Mouse (Mus musculus) kidney, postnatal 0 days (tissue): ENCODE measurements around the gene Igflr1. TPM values are rescaled to one million over a fixed set of nuclear protein-coding genes. Genes with fewer than 3 reads are reported as not detected.
A peak's percentile ranks its signal among the peaks of the same experiment; 100 is the strongest.

ENCODE experiments used
- ATAC-seq: fragments of 200-750 bp; cut with Nextera tagmentation; replicated peaks from 2 replicates; pipeline ENCODE4 v1.8.0; 2017; ENCODE audit warnings: low read depth, moderate number of reproducible peaks, moderate TSS enrichment, moderate library complexity; ENCODE audit not compliant: low FRiP score
- DNase-seq: peaks from one replicate; pipeline ENCODE4 v3.0.0-alpha.2; 2016; ENCODE audit warnings: low spot score
- H3K27ac ChIP-seq: fragments of 300-500 bp; sonication (generic); 2 replicates; pipeline ENCODE4 v1.5.1; 2014; ENCODE audit warnings: mild to moderate bottlenecking
- H3K27me3 ChIP-seq: fragments of 300-500 bp; sonication (generic); 2 replicates; pipeline ENCODE4 v1.6.1; 2014; ENCODE audit warnings: low read length, mixed read lengths; ENCODE audit not compliant: insufficient read depth
- H3K36me3 ChIP-seq: fragments of 300-500 bp; sonication (generic); 2 replicates; pipeline ENCODE4 v1.6.1; 2014; ENCODE audit warnings: low read length, mixed read lengths; ENCODE audit not compliant: insufficient read depth
- H3K4me1 ChIP-seq: fragments of 300-500 bp; sonication (generic); replicated peaks from 2 replicates; pipeline ENCODE4 v1.6.1; 2014; ENCODE audit warnings: antibody characterized with exemption, low read length, mixed read lengths; ENCODE audit not compliant: insufficient read depth
- H3K4me2 ChIP-seq: fragments of 300-500 bp; sonication (generic); 2 replicates; pipeline ENCODE4 v1.6.1; 2014; ENCODE audit warnings: mild to moderate bottlenecking, low read length, moderate library complexity, mixed read lengths
- H3K4me3 ChIP-seq: fragments of 300-500 bp; sonication (generic); replicated peaks from 2 replicates; pipeline ENCODE4 v1.5.1; 2014; ENCODE audit warnings: low read depth, low read length
- H3K9ac ChIP-seq: fragments of 300-500 bp; sonication (generic); 2 replicates; pipeline ENCODE4 v1.6.1; 2014; ENCODE audit warnings: low read depth, low read length
- H3K9me3 ChIP-seq: fragments of 300-500 bp; sonication (generic); replicated peaks from 2 replicates; pipeline ENCODE4 v1.6.1; 2016; ENCODE audit warnings: low read length, inconsistent platforms, mixed read lengths
- CTCF ChIP-seq: IDR thresholded peaks from 2 replicates; pipeline ENCODE4 v1.5.1; 2016; ENCODE audit warnings: antibody characterized with exemption, low read depth, mild to moderate bottlenecking, moderate library complexity
- WGBS: fragments of 180-500 bp; shearing (Covaris S2); extraction: QIAGEN DNeasy Blood & Tissue Kit; methylation state at CpG from one replicate; pipeline ENCODE4 v1.1.7; 2014; 5-methylcytosine and 5-hydroxymethylcytosine counted together
- polyA plus RNA-seq: library from polyadenylated mRNA; unstranded; fragments of >200 nt; fragmentation: Nextera tagmentation; extraction: Ambion mirVana; gene quantifications from 2 replicates; pipeline ENCODE4 v1.2.1, GENCODE M21; 2015

The Igflr1 gene
- polyA plus RNA-seq, 1 experiment from 2014 or later, result 2.5 TPM

- H3K36me3 ChIP-seq, result peaks cover 36% of the 10 kb centered on the region
- peak overlapping the region; percentile 36 for H3K4me2 ChIP-seq
- H3K4me3 ChIP-seq, result no peak overlapping the region
- WGBS, result 20% methylated on average over 10 of the region's 10 CpGs
- ATAC-seq, result peak; percentile 27; the same call in 1 of the 2 replicates
- H3K27me3 ChIP-seq, result no peaks in the 10 kb centered on the region
- TF ChIP-seq CTCF, result no peak
- peak; percentile 56 for DNase-seq
- H3K27ac ChIP-seq, result peak overlapping the region; percentile 51; the same call in 1 of the 2 replicates
- peak overlapping the region; percentile 46; the same call in 1 of the 2 replicates for H3K9ac ChIP-seq
- peaks cover 15% of the 10 kb centered on the region; the same call in 1 of the 2 replicates for H3K4me1 ChIP-seq
- no peaks in the 10 kb centered on the region for H3K9me3 ChIP-seq
Observed at GRCm38 (mm10) chr7:30525954-30526353, 39.3 kb upstream of the Igflr1 start.

- Histone ChIP-seq H3K27me3 (no peaks in the 10 kb centered on the region), H3K9ac (peak overlapping the region; percentile 46; the same call in 1 of the 2 replicates), H3K4me1 (peaks cover 15% of the 10 kb centered on the region; the same call in 1 of the 2 replicates), H3K4me2 (peak overlapping the region; percentile 36), H3K27ac (peak overlapping the region; percentile 51; the same call in 1 of the 2 replicates), H3K9me3 (no peaks in the 10 kb centered on the region), H3K4me3 (no peak overlapping the region), H3K36me3 (peaks cover 36% of the 10 kb centered on the region)
- WGBS, result 18% methylated on average over 17 of the region's 17 CpGs
- ATAC-seq (0 out of 2 replicates have a peak, but pooled peaks have one; percentile 11), DNase-seq (no peak)
- no peak for TF ChIP-seq CTCF
Observed at GRCm38 (mm10) chr7:30526399-30526798, 38.8 kb upstream of the Igflr1 start.

GRCm38 (mm10) chr7:30526981-30527380, 38.2 kb upstream of the Igflr1 start:
- TF ChIP-seq CTCF, result no peak
- no peak overlapping the region for H3K27ac ChIP-seq
- H3K4me2 ChIP-seq, result no peak overlapping the region; the same call in 1 of the 2 replicates
- H3K9me3 ChIP-seq, result no peaks in the 10 kb centered on the region
- H3K4me3 ChIP-seq, result no peak overlapping the region
- H3K27me3 ChIP-seq, result no peaks in the 10 kb centered on the region
- peaks cover 36% of the 10 kb centered on the region for H3K36me3 ChIP-seq
- peak; percentile 19; the same call in 1 of the 2 replicates for ATAC-seq
- 67% methylated on average over 14 of the region's 14 CpGs for WGBS
- DNase-seq, result no peak
- H3K4me1 ChIP-seq, result peaks cover 15% of the 10 kb centered on the region; the same call in 1 of the 2 replicates
- peak overlapping the region; percentile 46; the same call in 1 of the 2 replicates for H3K9ac ChIP-seq

- 79% methylated on average over 9 of the region's 9 CpGs for WGBS
- ATAC-seq (no peak), DNase-seq (no peak)
- peaks cover 21% of the 10 kb centered on the region; the same call in 1 of the 2 replicates for H3K36me3 ChIP-seq
- H3K4me1 ChIP-seq, result peaks cover 13% of the 10 kb centered on the region; the same call in 1 of the 2 replicates
- H3K27me3 ChIP-seq, result no peaks in the 10 kb centered on the region
- no peak for TF ChIP-seq CTCF
- no peaks in the 10 kb centered on the region for H3K9me3 ChIP-seq
- H3K27ac ChIP-seq, result no peak overlapping the region
- no peak overlapping the region for H3K4me2 ChIP-seq
- no peak overlapping the region for H3K4me3 ChIP-seq
- H3K9ac ChIP-seq, result no peak overlapping the region
Observed at GRCm38 (mm10) chr7:30531291-30531815, 33.9 kb upstream of the Igflr1 start.

- Histone ChIP-seq H3K4me3 (no peak overlapping the region), H3K9ac (no peak overlapping the region), H3K27me3 (no peaks in the 10 kb centered on the region), H3K27ac (no peak overlapping the region), H3K4me1 (peaks cover 7% of the 10 kb centered on the region; the same call in 1 of the 2 replicates), H3K9me3 (no peaks in the 10 kb centered on the region), H3K4me2 (no peak overlapping the region), H3K36me3 (peaks cover 19% of the 10 kb centered on the region; the same call in 1 of the 2 replicates)
- TF ChIP-seq CTCF, result no peak
- DNase-seq (peak; percentile 41), ATAC-seq (peak; percentile 45; the same call in 1 of the 2 replicates)
- 32% methylated on average over 8 of the region's 8 CpGs for WGBS
Observed at GRCm38 (mm10) chr7:30532931-30533330, 32.3 kb upstream of the Igflr1 start.

GRCm38 (mm10) chr7:30533941-30534632, 31.1 kb upstream of the Igflr1 start:
- H3K27me3 ChIP-seq, result no peaks in the 10 kb centered on the region
- H3K4me1 ChIP-seq, result peaks cover 7% of the 10 kb centered on the region; the same call in 1 of the 2 replicates
- DNase-seq (peak; percentile 20), ATAC-seq (no peak)
- H3K4me3 ChIP-seq, result peak overlapping the region; percentile 74
- H3K9ac ChIP-seq, result peak overlapping the region; percentile 71
- TF ChIP-seq CTCF, result no peak
- 0 out of 2 replicates have a peak overlapping the region, but pooled peaks have one; percentile 22 for H3K27ac ChIP-seq
- 8% methylated on average over 25 of the region's 26 CpGs for WGBS
- H3K4me2 ChIP-seq, result peak overlapping the region; percentile 94
- H3K36me3 ChIP-seq, result peaks cover 9% of the 10 kb centered on the region; the same call in 1 of the 2 replicates
- H3K9me3 ChIP-seq, result no peaks in the 10 kb centered on the region
